Mouse (Mus musculus): ENCODE measurements around the gene Arhgef10l. TPM values are rescaled to one million over a fixed set of nuclear protein-coding genes. Genes with fewer than 3 reads are reported as not detected.

Arhgef10l gene
- polyA plus RNA-seq, 1 experiment, result 26.0 TPM

DNA sequence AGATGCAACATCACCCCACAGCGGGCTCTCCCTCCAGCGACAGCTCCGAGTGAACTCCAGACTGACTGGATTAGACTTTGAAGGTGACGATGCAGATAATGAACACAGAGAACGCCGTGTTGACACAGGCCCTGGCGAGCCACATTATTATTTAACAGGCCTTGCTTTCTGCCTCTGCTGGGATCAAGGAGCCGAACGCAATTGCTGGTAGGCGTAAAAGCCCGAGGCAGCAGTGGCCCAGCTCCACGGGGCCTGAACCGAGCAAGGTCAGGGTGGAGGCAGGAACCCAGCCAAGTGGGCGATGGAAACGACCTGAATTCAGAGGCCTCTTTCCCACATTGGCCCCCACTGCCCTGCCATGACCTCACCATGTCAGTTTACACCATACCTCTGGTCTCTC, 133.5 kb downstream of the Arhgef10l start:
- WGBS, result 89% methylated on average over 15 of the region's 15 CpGs
- Histone ChIP-seq H3K4me3 (ENCODE audit: control insufficient read depth, insufficient read depth, low read length) (no peak overlapping the region), H3K27me3 (ENCODE audit: control insufficient read depth, insufficient read depth, low read length) (no peaks in the 10 kb centered on the region), H3K4me1 (replicated peaks; ENCODE audit: control insufficient read depth, insufficient read depth, low read length) (no peaks in the 10 kb centered on the region), H3K27ac (ENCODE audit: control insufficient read depth, insufficient read depth, low read length) (no peak overlapping the region), H3K36me3 (ENCODE audit: control insufficient read depth, insufficient read depth, low read length) (no peaks in the 10 kb centered on the region)
- TF ChIP-seq CTCF (IDR thresholded peaks at IDR 0.05; ENCODE audit: borderline replicate concordance, control insufficient read depth, extremely low read depth, insufficient read depth, low read length, poor library complexity), result no peak
- TF ChIP-seq POLR2A (IDR thresholded peaks at IDR 0.05; ENCODE audit: control insufficient read depth, extremely low read depth, insufficient read depth, low read length, poor library complexity), result no peak
- no peak for DNase-seq

DNA sequence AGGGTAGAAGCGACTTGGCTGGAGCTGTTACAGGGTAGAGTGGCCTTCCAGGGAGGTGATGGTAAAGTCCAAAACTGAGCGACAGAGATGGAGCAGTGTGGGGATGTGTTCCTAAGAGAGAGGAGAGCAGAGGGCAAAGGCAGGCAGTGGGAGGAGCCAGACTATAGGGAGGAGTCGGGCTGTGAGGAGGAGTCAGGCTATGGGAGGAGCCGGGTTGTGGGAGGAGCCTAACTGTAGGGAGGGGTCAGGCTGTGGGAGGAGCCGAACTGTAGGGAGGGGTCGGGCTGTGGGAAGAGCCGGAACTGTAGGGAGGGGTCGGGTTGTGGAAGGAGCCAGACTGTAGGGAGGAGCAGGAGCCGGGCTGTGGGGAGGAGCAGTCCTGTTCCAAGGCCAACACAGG, 134.8 kb downstream of the Arhgef10l start:
- Histone ChIP-seq H3K4me3 (ENCODE audit: control insufficient read depth, insufficient read depth, low read length) (no peak overlapping the region), H3K4me1 (replicated peaks; ENCODE audit: control insufficient read depth, insufficient read depth, low read length) (no peaks in the 10 kb centered on the region), H3K27ac (ENCODE audit: control insufficient read depth, insufficient read depth, low read length) (no peak overlapping the region), H3K36me3 (ENCODE audit: control insufficient read depth, insufficient read depth, low read length) (no peaks in the 10 kb centered on the region), H3K27me3 (ENCODE audit: control insufficient read depth, insufficient read depth, low read length) (no peaks in the 10 kb centered on the region)
- no peak for DNase-seq
- no peak for TF ChIP-seq POLR2A (IDR thresholded peaks at IDR 0.05; ENCODE audit: control insufficient read depth, extremely low read depth, insufficient read depth, low read length, poor library complexity)
- TF ChIP-seq CTCF (IDR thresholded peaks at IDR 0.05; ENCODE audit: borderline replicate concordance, control insufficient read depth, extremely low read depth, insufficient read depth, low read length, poor library complexity), result no peak
- WGBS, result 76% methylated on average over 9 of the region's 9 CpGs

DNA sequence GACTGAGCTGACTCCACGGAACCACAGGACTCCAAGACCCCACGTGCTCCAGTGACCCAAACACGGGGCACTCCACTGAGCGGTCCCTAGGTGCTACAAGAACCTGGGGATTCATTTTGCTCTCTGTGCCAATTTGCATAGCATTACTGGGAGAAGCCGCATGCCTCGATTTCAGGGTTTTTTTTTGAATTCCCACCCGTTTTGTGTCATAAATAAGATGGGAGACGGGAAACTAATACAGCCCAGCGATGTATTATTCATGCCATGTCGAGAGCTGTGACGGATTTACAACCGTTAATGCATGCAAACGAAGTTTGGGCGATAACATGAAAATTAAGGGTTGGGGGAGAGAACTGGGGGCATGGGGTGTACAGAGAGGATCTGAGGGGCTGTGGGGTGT, 136.1 kb downstream of the Arhgef10l start:
- WGBS, result 91% methylated on average over 14 of the region's 14 CpGs

DNA sequence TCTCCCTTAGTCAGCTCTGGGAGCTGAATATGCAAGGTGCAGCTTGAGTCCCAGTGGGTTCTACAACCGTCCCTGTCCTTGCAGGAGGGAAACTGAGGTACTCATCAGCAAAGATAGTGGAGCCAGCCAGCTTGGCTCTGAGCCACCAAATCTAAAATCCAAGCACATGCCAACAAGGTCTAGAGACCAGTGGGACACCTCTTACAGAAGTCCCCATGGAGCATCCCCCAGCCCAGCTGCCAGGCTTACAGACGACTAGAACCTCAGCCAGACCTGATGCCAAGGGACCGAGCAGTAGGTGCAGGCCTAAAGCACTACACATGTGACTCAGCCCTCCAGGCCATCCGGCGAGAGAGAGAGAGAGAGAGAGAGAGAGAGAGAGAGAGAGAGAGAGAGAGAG, 137.4 kb downstream of the Arhgef10l start:
- H3K36me3 ChIP-seq (ENCODE audit: control insufficient read depth, insufficient read depth, low read length), result no peaks in the 10 kb centered on the region
- no peak overlapping the region for H3K27ac ChIP-seq (ENCODE audit: control insufficient read depth, insufficient read depth, low read length)
- no peak for DNase-seq
- no peaks in the 10 kb centered on the region for H3K4me1 ChIP-seq (replicated peaks; ENCODE audit: control insufficient read depth, insufficient read depth, low read length)
- TF ChIP-seq POLR2A (IDR thresholded peaks at IDR 0.05; ENCODE audit: control insufficient read depth, extremely low read depth, insufficient read depth, low read length, poor library complexity) (no peak), CTCF (IDR thresholded peaks at IDR 0.05; ENCODE audit: borderline replicate concordance, control insufficient read depth, extremely low read depth, insufficient read depth, low read length, poor library complexity) (no peak)
- H3K4me3 ChIP-seq (ENCODE audit: control insufficient read depth, insufficient read depth, low read length), result no peak overlapping the region
- WGBS, result 82% methylated on average over 5 of the region's 5 CpGs
- no peaks in the 10 kb centered on the region for H3K27me3 ChIP-seq (ENCODE audit: control insufficient read depth, insufficient read depth, low read length)

More for the DNA sequence above, 136.1 kb downstream of the Arhgef10l start:
- Histone ChIP-seq H3K36me3 (ENCODE audit: control insufficient read depth, insufficient read depth, low read length) (no peaks in the 10 kb centered on the region), H3K4me3 (ENCODE audit: control insufficient read depth, insufficient read depth, low read length) (no peak overlapping the region), H3K4me1 (replicated peaks; ENCODE audit: control insufficient read depth, insufficient read depth, low read length) (no peaks in the 10 kb centered on the region), H3K27ac (ENCODE audit: control insufficient read depth, insufficient read depth, low read length) (no peak overlapping the region), H3K27me3 (ENCODE audit: control insufficient read depth, insufficient read depth, low read length) (no peaks in the 10 kb centered on the region)
- no peak for DNase-seq
- no peak for TF ChIP-seq CTCF (IDR thresholded peaks at IDR 0.05; ENCODE audit: borderline replicate concordance, control insufficient read depth, extremely low read depth, insufficient read depth, low read length, poor library complexity)
- TF ChIP-seq POLR2A (IDR thresholded peaks at IDR 0.05; ENCODE audit: control insufficient read depth, extremely low read depth, insufficient read depth, low read length, poor library complexity), result no peak

DNA sequence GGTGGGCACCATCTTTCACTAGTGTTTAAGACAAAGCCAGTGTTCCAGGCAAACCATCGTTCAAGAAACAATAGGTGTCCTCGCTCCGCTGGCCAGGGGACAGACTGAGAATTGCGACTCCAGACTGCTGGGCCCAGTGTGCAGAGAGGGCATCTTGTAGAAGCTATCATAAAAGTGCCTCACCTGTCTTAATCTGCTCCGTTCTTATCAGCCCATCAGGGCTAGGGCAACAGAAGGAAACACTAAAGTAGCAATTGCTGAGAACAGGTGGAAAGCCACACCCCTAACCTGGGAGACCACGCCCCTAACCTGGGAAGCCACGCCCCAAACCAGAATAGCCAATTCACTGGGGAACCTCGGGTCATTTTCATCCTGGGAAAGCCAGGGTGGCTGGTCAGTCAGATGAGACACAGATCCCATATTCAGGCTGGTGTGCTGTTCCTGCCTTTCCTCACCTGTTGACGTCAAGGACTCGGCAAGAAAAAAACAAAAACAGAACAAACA, 140.1 kb downstream of the Arhgef10l start:
- Histone ChIP-seq H3K4me3 (ENCODE audit: control insufficient read depth, insufficient read depth, low read length) (no peak overlapping the region), H3K36me3 (ENCODE audit: control insufficient read depth, insufficient read depth, low read length) (no peaks in the 10 kb centered on the region), H3K4me1 (replicated peaks; ENCODE audit: control insufficient read depth, insufficient read depth, low read length) (no peaks in the 10 kb centered on the region), H3K27me3 (ENCODE audit: control insufficient read depth, insufficient read depth, low read length) (no peaks in the 10 kb centered on the region), H3K27ac (ENCODE audit: control insufficient read depth, insufficient read depth, low read length) (no peak overlapping the region)
- TF ChIP-seq POLR2A (IDR thresholded peaks at IDR 0.05; ENCODE audit: control insufficient read depth, extremely low read depth, insufficient read depth, low read length, poor library complexity) (no peak), CTCF (IDR thresholded peaks at IDR 0.05; ENCODE audit: borderline replicate concordance, control insufficient read depth, extremely low read depth, insufficient read depth, low read length, poor library complexity) (no peak)
- 92% methylated on average over 10 of the region's 10 CpGs for WGBS
- DNase-seq, result no peak

DNA sequence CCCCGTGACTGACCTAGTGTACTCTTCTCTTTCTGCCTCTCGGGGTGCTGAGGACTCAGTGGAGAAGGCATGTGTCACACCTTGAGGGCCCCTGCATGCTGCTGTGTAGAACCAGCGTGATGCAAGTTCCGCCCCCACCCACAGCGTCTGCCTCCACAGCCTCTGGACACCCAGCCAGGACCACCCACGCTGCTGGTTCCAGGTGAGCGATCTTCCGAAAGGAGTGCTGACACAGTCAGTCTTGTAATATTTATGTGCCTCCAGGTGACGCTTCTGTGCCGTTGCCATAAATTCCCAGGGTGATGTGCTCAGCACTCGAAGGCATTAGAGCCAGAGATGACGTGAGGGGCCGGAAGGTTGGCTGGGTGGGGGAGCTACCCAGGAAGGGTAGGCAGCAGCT, 140.9 kb downstream of the Arhgef10l start:
- TF ChIP-seq CTCF (IDR thresholded peaks at IDR 0.05; ENCODE audit: borderline replicate concordance, control insufficient read depth, extremely low read depth, insufficient read depth, low read length, poor library complexity) (no peak), POLR2A (IDR thresholded peaks at IDR 0.05; ENCODE audit: control insufficient read depth, extremely low read depth, insufficient read depth, low read length, poor library complexity) (no peak)
- 95% methylated on average over 13 of the region's 13 CpGs for WGBS
- Histone ChIP-seq H3K4me3 (ENCODE audit: control insufficient read depth, insufficient read depth, low read length) (no peak overlapping the region), H3K27me3 (ENCODE audit: control insufficient read depth, insufficient read depth, low read length) (no peaks in the 10 kb centered on the region), H3K27ac (ENCODE audit: control insufficient read depth, insufficient read depth, low read length) (no peak overlapping the region), H3K4me1 (replicated peaks; ENCODE audit: control insufficient read depth, insufficient read depth, low read length) (no peaks in the 10 kb centered on the region), H3K36me3 (ENCODE audit: control insufficient read depth, insufficient read depth, low read length) (no peaks in the 10 kb centered on the region)
- DNase-seq, result no peak

DNA sequence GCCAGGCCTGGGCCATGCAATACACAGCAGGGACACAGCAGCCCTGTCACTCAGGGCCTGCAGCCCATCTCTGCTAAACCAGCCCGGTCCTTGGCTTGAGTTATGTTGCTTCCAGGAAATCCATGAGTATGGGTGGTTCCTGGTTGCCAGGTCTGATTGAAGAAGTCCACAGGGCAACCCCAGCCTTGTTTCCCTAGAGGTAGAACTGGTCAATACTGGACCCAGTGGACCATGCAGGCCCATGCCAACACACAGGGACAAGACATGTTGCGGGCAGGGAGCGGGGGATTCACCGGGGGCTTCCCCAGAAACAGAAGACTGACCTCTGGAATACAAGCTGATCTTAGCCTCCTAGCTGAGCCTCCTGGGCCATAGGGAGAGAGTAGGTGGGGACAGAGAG, 142.9 kb downstream of the Arhgef10l start:
- Histone ChIP-seq H3K27me3 (ENCODE audit: control insufficient read depth, insufficient read depth, low read length) (no peaks in the 10 kb centered on the region), H3K36me3 (ENCODE audit: control insufficient read depth, insufficient read depth, low read length) (no peaks in the 10 kb centered on the region), H3K4me3 (ENCODE audit: control insufficient read depth, insufficient read depth, low read length) (no peak overlapping the region), H3K27ac (ENCODE audit: control insufficient read depth, insufficient read depth, low read length) (no peak overlapping the region), H3K4me1 (replicated peaks; ENCODE audit: control insufficient read depth, insufficient read depth, low read length) (no peaks in the 10 kb centered on the region)
- 98% methylated on average over 4 of the region's 4 CpGs for WGBS
- DNase-seq, result no peak
- TF ChIP-seq CTCF (IDR thresholded peaks at IDR 0.05; ENCODE audit: borderline replicate concordance, control insufficient read depth, extremely low read depth, insufficient read depth, low read length, poor library complexity) (no peak), POLR2A (IDR thresholded peaks at IDR 0.05; ENCODE audit: control insufficient read depth, extremely low read depth, insufficient read depth, low read length, poor library complexity) (no peak)

Measured in thymus, adult 2 months (tissue).